Mouse (Mus musculus) limb, embryonic 12.5 days (tissue): ENCODE data around the gene Plbd2. TPM values are rescaled to one million over a fixed set of nuclear protein-coding genes. Genes with fewer than 3 reads are reported as not detected.

Experiments used
- ATAC-seq: fragments of 200-750 bp; cut with Nextera tagmentation; 2 replicates; pipeline ENCODE4 v1.8.0; 2017; ENCODE audit warnings: low read depth, moderate TSS enrichment; ENCODE audit not compliant: insufficient number of reproducible peaks, insufficient read depth, low FRiP score, low TSS enrichment
- H3K27ac ChIP-seq: fragments of 300-500 bp; sonication (generic); 2 replicates; pipeline ENCODE4 v1.5.1; 2016; ENCODE audit warnings: mild to moderate bottlenecking, moderate library complexity
- H3K27me3 ChIP-seq: fragments of 300-500 bp; sonication (generic); 2 replicates; pipeline ENCODE4 v1.6.1; 2016; ENCODE audit warnings: mild to moderate bottlenecking, moderate library complexity
- H3K36me3 ChIP-seq: fragments of 300-500 bp; sonication (generic); 2 replicates; pipeline ENCODE4 v1.6.1; 2016; ENCODE audit warnings: mild to moderate bottlenecking, moderate library complexity
- H3K4me1 ChIP-seq: fragments of 300-500 bp; sonication (generic); replicated peaks from 2 replicates; pipeline ENCODE4 v1.6.1; 2016
- H3K4me2 ChIP-seq: fragments of 300-500 bp; sonication (generic); 2 replicates; pipeline ENCODE4 v1.6.1; 2016; ENCODE audit warnings: mild to moderate bottlenecking, moderate library complexity
- H3K4me3 ChIP-seq: fragments of 300-500 bp; sonication (generic); replicated peaks from 2 replicates; pipeline ENCODE4 v1.5.1; 2016; ENCODE audit warnings: mild to moderate bottlenecking
- H3K9ac ChIP-seq: fragments of 300-500 bp; sonication (generic); replicated peaks from 2 replicates; pipeline ENCODE4 v1.6.1; 2016; ENCODE audit warnings: mild to moderate bottlenecking, moderate library complexity
- H3K9me3 ChIP-seq: fragments of 300-500 bp; sonication (generic); 2 replicates; pipeline ENCODE4 v1.6.1; 2016; ENCODE audit warnings: mild to moderate bottlenecking, moderate library complexity
- WGBS: fragments of 180-500 bp; shearing (Covaris S2); methylation state at CpG from one replicate; pipeline ENCODE4 v1.1.7; 2016; 5-methylcytosine and 5-hydroxymethylcytosine counted together
- polyA plus RNA-seq: library from polyadenylated mRNA; unstranded; fragments of >200 nt; fragmentation: Nextera tagmentation; extraction: Ambion mirVana; gene quantifications from 2 replicates; pipeline ENCODE4 v1.2.1, GENCODE M21; 2016

The Plbd2 gene
- polyA plus RNA-seq = 46.0 and 46.3 TPM in 2 replicates

DNA sequence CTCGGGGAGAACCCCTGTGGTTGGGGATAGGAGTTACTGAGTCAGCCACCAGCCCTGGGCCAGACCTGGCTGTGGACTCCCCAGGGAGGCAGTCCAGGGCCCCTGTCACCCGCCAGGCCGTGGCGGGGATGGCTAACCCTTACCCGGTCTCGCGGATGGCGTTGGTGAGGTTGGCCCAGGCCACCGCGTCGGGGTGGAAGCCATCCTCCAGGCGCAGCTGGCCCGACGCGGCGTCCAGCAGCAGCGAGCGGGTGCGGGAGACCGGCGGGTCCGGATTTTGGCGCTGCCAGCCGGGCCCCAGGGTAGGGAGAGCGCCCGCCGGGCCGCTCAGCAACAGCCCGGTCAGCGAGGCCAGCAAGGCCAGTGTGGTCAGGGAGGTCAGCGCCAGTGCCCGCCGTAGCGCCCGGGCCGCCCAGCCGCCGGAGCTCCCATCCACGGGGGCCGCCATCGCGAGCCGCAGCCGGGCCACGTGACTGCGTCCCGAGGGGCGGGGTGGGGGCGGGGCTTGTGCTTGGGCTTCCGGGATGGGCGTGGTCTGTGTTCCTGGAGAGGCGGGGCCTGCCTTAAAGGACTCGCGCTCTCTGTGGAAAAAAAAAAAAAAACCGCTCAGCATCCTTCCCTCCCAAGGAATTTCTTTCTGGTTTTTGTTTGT lies at the start of gene Plbd2:
Gene Plbd2, minus strand, starts transcription at position 482 of the 652 bp plus-strand sequence.
- H3K4me2 ChIP-seq = peak within 1 kb of the TSS; percentile 98
- peak within 1 kb of the TSS; percentile 85 for H3K4me3 ChIP-seq
- peaks cover 10% of the 10 kb centered on the region for H3K36me3 ChIP-seq
- H3K27me3 ChIP-seq = no peaks in the 10 kb centered on the region
- H3K27ac ChIP-seq = no peak within 1 kb of the TSS
- H3K9ac ChIP-seq = peak within 1 kb of the TSS; percentile 85
- under 1% methylated on average over 49 of the region's 55 CpGs for WGBS
- H3K4me1 ChIP-seq = peaks cover 26% of the 10 kb centered on the region
- peak; percentile 56 for ATAC-seq
- no peaks in the 10 kb centered on the region for H3K9me3 ChIP-seq

DNA sequence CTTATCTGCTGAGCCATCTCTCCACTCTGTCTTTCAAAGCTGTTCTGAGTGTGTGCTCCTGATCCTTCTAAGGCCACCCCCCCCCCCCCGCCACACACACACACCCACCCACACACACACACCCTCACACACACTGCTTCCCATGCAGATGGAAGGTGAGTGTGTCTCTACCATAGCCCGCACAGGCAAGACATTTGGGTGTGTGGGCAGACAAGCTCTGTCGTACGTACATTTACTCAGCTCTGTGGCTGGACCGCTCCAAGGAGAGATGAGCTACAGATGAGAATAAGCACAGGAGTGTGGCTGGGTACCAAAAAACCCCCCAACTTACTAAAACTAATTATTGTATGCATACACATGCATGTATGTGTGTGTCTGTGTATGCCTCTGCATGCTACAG lies 47.2 kb upstream of the Plbd2 start:
- H3K27me3 ChIP-seq = no peaks in the 10 kb centered on the region
- ATAC-seq = no peak
- WGBS = 98% methylated on average over 5 of the region's 5 CpGs
- no peaks in the 10 kb centered on the region for H3K4me1 ChIP-seq
- no peaks in the 10 kb centered on the region for H3K9me3 ChIP-seq
- no peak overlapping the region for H3K4me2 ChIP-seq
- no peak overlapping the region for H3K4me3 ChIP-seq
- H3K9ac ChIP-seq = no peak overlapping the region
- peaks cover 63% of the 10 kb centered on the region for H3K36me3 ChIP-seq
- no peak overlapping the region for H3K27ac ChIP-seq

DNA sequence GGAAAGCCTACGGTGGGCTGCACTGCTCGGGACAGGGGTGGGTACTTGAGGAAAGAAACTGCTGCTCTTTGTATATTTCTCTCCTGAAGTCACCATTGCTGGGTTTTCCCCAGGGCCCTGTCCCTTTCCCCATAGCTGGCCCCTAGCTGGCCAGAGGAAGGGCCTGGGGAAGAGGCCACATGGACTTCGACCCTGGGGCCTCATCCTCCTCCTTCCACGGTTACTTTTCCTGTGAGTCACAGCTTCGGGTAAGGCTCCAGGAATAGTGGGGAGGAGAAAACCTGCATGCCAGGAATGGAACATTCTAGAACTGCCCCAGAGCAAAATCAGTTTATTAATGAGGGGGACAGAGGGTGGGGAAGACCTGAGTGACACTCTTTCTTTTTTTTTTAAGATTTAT lies 46.7 kb upstream of the Plbd2 start:
- H3K27ac ChIP-seq = no peak overlapping the region
- no peak for ATAC-seq
- no peaks in the 10 kb centered on the region for H3K9me3 ChIP-seq
- H3K27me3 ChIP-seq = no peaks in the 10 kb centered on the region
- no peak overlapping the region for H3K4me2 ChIP-seq
- peaks cover 57% of the 10 kb centered on the region for H3K36me3 ChIP-seq
- H3K4me3 ChIP-seq = no peak overlapping the region
- 77% methylated on average over 5 of the region's 5 CpGs for WGBS
- no peak overlapping the region for H3K9ac ChIP-seq
- H3K4me1 ChIP-seq = no peaks in the 10 kb centered on the region

DNA sequence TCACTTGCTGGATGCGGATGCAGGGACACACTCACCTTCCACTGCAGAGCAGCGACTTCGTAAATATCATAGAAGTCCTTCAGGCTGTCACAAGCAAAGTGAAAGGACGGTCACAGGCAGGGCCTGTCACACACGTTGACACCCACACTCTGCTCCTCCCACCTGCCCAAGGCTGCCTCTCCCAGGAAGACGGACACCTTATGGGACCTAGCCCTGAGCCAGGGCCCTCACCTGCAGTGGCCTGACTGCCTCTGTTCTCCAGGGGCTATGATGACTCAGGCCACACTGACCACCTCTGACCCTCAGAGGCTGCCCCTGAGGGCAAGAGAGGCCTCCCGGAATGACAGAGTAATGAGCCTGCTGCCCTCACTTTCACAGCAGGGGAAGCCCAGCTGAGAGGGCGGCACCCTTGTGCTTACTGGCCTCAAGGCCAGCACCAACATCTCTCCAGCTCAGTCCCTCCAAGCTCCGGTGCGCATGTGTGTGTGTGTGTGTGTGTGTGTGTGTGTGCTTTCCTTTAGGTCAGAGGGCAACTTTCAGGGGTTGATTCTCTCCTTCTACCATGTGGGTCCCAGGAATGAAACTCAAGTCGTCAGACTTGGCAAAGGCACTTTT lies 44.9 kb upstream of the Plbd2 start:
- H3K4me1 ChIP-seq = no peaks in the 10 kb centered on the region
- no peak overlapping the region for H3K27ac ChIP-seq
- no peak overlapping the region for H3K4me3 ChIP-seq
- H3K9me3 ChIP-seq = no peaks in the 10 kb centered on the region
- 70% methylated on average over 11 of the region's 11 CpGs for WGBS
- no peak for ATAC-seq
- no peak overlapping the region for H3K9ac ChIP-seq
- H3K36me3 ChIP-seq = peaks cover 54% of the 10 kb centered on the region
- no peak overlapping the region for H3K4me2 ChIP-seq
- H3K27me3 ChIP-seq = no peaks in the 10 kb centered on the region

DNA sequence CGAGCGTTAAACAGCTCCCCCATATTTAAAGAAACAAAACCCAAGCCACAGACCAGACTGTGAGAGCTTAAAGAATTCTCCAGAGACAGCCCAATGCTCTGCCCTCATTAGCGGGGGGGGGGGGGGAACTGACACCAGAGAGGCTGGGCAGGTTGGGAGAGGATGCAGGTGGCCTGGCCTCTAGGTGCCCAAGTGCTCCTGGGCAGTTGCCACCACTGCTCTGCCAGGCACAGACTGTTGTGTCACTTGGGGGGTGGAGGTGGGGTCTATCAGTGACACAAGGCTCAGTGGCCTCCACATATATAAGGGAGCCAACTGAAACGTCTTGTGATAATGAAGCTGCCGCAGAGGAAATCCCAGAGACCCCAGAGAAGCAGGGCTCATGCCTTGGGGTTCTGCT lies 33.2 kb upstream of the Plbd2 start:
- Histone ChIP-seq H3K9me3 (no peaks in the 10 kb centered on the region), H3K36me3 (peaks cover 45% of the 10 kb centered on the region), H3K27me3 (no peaks in the 10 kb centered on the region), H3K4me3 (no peak overlapping the region), H3K27ac (peak overlapping the region; percentile 35; the same call in 1 of the 2 replicates), H3K9ac (no peak overlapping the region), H3K4me2 (no peak overlapping the region), H3K4me1 (peaks cover 43% of the 10 kb centered on the region)
- WGBS = 59% methylated on average over 5 of the region's 5 CpGs
- no peak for ATAC-seq

DNA sequence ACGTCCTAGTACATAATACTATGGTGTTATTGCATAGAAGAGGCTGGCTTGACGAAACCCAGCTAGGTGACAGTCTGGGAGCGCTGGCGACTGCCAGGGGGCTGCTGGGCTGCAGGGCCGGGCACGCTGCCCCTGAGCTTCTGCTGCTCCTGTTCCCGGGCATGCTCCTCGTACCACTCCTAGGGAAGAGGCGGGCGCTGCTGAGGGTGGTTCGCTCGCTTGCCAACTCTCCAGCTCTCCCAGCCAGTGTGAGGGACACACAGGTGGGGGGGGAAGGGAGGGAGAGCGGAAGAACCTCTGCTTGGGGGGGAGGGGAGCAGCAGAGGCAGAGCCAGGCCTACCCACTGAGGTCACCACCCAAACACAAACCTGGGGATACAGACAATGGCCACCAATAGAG lies 32.6 kb upstream of the Plbd2 start:
- Histone ChIP-seq H3K4me3 (no peak overlapping the region), H3K27ac (peak overlapping the region; percentile 71), H3K36me3 (peaks cover 39% of the 10 kb centered on the region), H3K4me2 (no peak overlapping the region), H3K9me3 (no peaks in the 10 kb centered on the region), H3K9ac (no peak overlapping the region), H3K4me1 (peaks cover 43% of the 10 kb centered on the region), H3K27me3 (no peaks in the 10 kb centered on the region)
- 72% methylated on average over 13 of the region's 13 CpGs for WGBS
- no peak for ATAC-seq

DNA sequence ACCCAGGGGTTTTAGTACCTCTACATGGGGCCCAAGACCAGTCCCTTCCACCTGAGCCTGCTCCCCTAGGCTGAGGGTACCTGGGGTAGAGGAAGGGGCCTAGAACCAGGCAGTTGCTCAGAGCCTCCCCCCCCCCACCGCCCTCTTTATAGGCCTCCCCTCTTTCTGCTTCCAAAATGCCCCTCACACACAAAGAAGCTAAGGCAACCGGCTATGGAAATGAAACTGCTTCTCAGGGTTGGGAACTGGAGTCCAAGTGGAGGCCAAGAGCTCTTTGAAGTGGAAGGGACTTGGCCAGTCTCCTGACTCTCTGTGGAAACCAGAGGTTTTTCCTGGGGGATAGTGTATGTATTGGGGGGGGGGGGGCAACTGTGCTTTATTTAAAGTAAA lies 31.3 kb upstream of the Plbd2 start:
- H3K27ac ChIP-seq = peak overlapping the region; percentile 71
- peaks cover 43% of the 10 kb centered on the region for H3K4me1 ChIP-seq
- H3K4me3 ChIP-seq = no peak overlapping the region
- 20% methylated on average over 2 of the region's 2 CpGs for WGBS
- H3K36me3 ChIP-seq = peaks cover 25% of the 10 kb centered on the region
- no peaks in the 10 kb centered on the region for H3K27me3 ChIP-seq
- H3K9me3 ChIP-seq = no peaks in the 10 kb centered on the region
- ATAC-seq = peak; percentile 23; the same call in 1 of the 2 replicates
- 0 out of 2 replicates have a peak overlapping the region, but pooled peaks have one; percentile 5 for H3K9ac ChIP-seq
- H3K4me2 ChIP-seq = peak overlapping the region; percentile 6; the same call in 1 of the 2 replicates

DNA sequence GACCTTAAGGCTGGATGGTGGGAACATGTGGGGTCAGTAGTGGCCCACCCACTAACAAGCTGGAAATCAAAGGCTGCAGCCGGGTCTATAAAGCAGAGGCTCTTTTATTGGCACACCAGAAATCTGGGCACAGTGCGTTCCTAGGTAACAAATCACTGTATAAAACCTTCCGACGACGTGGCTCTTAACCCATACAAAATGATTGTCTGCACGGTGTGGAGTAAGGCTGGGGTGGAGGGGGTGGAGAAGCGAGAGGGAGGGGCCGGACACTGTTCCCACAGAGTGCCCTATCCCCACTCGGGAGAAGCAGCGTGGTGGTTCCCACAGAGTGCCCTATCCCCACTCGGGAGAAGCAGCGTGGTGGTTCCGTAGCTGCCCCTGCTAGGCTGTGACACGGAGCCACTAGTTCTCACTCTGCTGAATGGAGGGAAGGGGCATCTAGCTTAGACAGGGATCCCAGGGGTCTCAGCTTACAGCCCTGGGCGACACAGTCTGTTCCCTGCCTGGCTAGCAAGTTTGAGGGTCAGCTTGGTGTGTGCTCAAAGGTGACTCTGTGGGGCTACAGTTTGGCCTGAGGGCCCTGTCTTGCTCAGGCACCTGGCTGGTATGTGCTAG lies 30.8 kb upstream of the Plbd2 start:
- 20% methylated on average over 15 of the region's 15 CpGs for WGBS
- peak; percentile 65 for ATAC-seq
- H3K27me3 ChIP-seq = no peaks in the 10 kb centered on the region
- H3K4me2 ChIP-seq = peak overlapping the region; percentile 6; the same call in 1 of the 2 replicates
- no peak overlapping the region for H3K9ac ChIP-seq
- H3K4me3 ChIP-seq = no peak overlapping the region
- no peaks in the 10 kb centered on the region for H3K9me3 ChIP-seq
- H3K27ac ChIP-seq = peak overlapping the region; percentile 71
- H3K36me3 ChIP-seq = peaks cover 20% of the 10 kb centered on the region
- peaks cover 43% of the 10 kb centered on the region for H3K4me1 ChIP-seq

DNA sequence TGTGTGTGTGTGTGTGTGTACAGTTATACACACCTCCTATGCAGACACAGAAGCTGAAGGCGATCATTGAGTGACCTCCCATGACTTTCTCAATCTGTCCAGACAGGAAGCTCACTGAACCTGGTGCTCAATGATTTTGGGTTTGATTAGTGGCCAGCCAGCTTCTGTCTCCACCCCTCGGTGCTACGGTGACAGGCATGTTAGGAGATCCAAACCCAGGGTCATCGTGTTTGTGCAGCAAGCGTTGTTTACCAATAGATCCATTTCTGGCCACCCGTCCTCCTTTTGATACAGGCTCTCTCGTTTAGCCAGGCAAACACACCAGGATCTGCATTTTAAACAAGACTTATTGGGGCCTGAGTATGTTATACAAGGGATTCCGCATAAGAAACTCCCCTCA lies 28.2 kb upstream of the Plbd2 start:
- no peaks in the 10 kb centered on the region; the same call in 1 of the 2 replicates for H3K36me3 ChIP-seq
- H3K4me1 ChIP-seq = peaks cover 41% of the 10 kb centered on the region
- H3K9ac ChIP-seq = no peak overlapping the region
- no peak overlapping the region for H3K27ac ChIP-seq
- no peak overlapping the region for H3K4me3 ChIP-seq
- no peaks in the 10 kb centered on the region for H3K9me3 ChIP-seq
- no peak for ATAC-seq
- no peaks in the 10 kb centered on the region for H3K27me3 ChIP-seq
- H3K4me2 ChIP-seq = no peak overlapping the region
- 84% methylated on average over 8 of the region's 8 CpGs for WGBS

DNA sequence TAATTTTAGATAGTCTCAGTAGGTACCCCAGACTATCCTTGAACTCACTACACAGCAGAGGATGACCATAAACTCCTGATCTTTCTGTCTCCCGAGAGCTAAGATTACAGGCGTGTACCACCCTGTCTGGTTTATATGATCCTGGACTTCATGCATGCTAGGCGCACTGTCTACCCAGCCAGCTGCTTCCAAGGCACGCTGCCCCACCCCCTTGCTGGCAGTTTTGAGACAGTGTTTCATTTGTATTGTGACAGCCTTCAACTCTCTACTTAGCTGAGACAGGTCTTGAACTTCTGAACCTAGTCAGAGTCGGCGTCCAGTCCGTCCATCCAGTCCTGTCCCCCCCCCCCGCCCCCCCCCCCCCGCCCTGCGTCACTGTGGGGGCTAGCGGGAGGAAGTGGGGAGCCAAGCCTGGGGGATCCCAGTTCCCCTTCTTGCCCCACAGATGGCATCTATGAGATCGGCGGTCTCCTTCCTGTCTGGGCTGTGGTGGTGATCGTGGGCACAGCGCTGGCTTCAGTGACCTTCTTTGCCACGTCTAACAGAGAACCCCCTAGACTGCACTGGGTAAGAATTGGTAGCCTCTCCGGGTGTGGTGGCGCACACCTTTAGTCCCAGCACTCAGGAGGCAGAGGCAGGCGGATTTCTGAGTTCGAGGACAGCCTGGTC lies 24.0 kb upstream of the Plbd2 start:
- H3K36me3 ChIP-seq = no peaks in the 10 kb centered on the region; the same call in 1 of the 2 replicates
- ATAC-seq = no peak
- H3K4me1 ChIP-seq = no peaks in the 10 kb centered on the region
- H3K9me3 ChIP-seq = no peaks in the 10 kb centered on the region
- H3K4me2 ChIP-seq = no peak overlapping the region
- H3K27ac ChIP-seq = no peak overlapping the region
- no peaks in the 10 kb centered on the region for H3K27me3 ChIP-seq
- 87% methylated on average over 17 of the region's 20 CpGs for WGBS
- no peak overlapping the region for H3K4me3 ChIP-seq
- H3K9ac ChIP-seq = no peak overlapping the region

DNA sequence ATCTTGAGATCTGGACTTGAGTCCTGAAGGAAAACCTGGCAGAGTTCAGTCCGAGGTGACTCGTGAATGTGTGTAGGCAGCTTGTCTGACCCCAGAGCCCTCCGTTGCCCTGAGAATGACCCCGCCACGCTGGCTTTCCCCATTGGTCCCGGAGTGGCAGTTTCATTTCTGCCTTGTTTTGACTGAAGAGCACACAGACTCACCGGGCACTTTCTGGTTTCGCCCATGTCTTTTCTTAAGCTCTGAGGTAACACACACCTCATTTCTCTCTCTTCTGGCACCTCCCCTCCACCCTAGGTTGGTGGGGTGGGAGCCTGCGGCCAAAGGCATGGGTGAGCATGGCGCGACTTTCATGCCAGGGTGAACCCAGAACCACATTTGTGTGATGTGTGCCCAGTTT lies 22.9 kb upstream of the Plbd2 start:
- Histone ChIP-seq H3K36me3 (no peaks in the 10 kb centered on the region; the same call in 1 of the 2 replicates), H3K4me3 (no peak overlapping the region), H3K27me3 (no peaks in the 10 kb centered on the region), H3K9me3 (no peaks in the 10 kb centered on the region), H3K27ac (no peak overlapping the region), H3K9ac (no peak overlapping the region), H3K4me2 (no peak overlapping the region), H3K4me1 (no peaks in the 10 kb centered on the region)
- no peak for ATAC-seq
- WGBS = 71% methylated on average over 11 of the region's 11 CpGs
